Mouse (Mus musculus): ENCODE data around the gene Camk1d.

GRCm38 (mm10) chr2:5732047-5732446 lies 17.7 kb upstream of the Camk1d start:
- TF ChIP-seq EP300 (IDR thresholded peaks at IDR 0.05; ENCODE audit: low read length) (no peak), JUND (conservative IDR thresholded peaks at IDR 0.05; ENCODE audit: low read depth, low read length) (no peak), CTCF (conservative IDR thresholded peaks at IDR 0.05 in 1 of 2, IDR thresholded peaks at IDR 0.05 in 1 of 2; ENCODE audit: low read depth in 2 of 2, low read length in 2 of 2) (no peak), USF1 (IDR thresholded peaks at IDR 0.05; ENCODE audit: low read depth, low read length) (no peak), E2F4 (IDR thresholded peaks at IDR 0.05; ENCODE audit: insufficient replicate concordance, low read depth, low read length) (no peak), MAFK (IDR thresholded peaks at IDR 0.05; ENCODE audit: insufficient replicate concordance, low read length) (no peak), GABPA (IDR thresholded peaks at IDR 0.05; ENCODE audit: insufficient replicate concordance, low read depth, low read length) (no peak), POLR2A (IDR thresholded peaks at IDR 0.05; ENCODE audit: low read depth, low read length) (no peak), RCOR1 (conservative IDR thresholded peaks at IDR 0.05; ENCODE audit: low read depth, low read length) (no peak), MXI1 (IDR thresholded peaks at IDR 0.05; ENCODE audit: low read depth, low read length) (no peak), ZKSCAN1 (IDR thresholded peaks at IDR 0.05; ENCODE audit: borderline replicate concordance, low read depth, low read length) (no peak), MEF2A (IDR thresholded peaks at IDR 0.05; ENCODE audit: borderline replicate concordance, low read depth, low read length) (no peak), ZMIZ1 (IDR thresholded peaks at IDR 0.05; ENCODE audit: low read depth, low read length) (no peak)
